Mouse (Mus musculus) thymus, postnatal 25 days (tissue): ENCODE results near the gene Olig3.
A peak's percentile ranks its signal among the peaks of the same experiment; 100 is the strongest.
"Not testable (repeated sequence)": the region's sequence is repeated elsewhere in the genome, so short reads cannot be mapped to it uniquely, and the experiment has no call there.

Experiments
- DNase-seq: peaks from one replicate; pipeline ENCODE4 v3.0.0; 2022

The Olig3 gene

GRCm38 (mm10) chr10:19362294-19362590 lies 5.9 kb downstream of the Olig3 start:
- no peak for DNase-seq

DNA sequence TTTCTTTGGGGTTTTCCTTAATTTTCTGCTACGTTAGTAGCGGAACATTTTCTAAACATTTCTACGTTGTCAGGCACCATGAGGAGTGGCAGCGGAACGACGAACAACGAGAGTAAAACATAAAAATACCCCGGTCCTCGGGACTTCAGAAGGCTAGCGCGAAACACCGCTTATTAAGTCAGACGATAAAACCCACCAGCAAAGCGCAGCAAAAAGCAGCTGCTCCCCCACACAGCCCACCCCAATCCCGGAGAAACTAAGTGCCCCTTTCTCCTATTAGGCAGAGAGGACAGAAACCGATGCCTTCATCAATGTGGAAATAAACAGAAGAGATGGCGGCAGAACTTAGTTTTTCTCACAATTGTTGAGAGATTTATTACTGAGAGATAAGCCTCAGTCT lies 6.5 kb downstream of the Olig3 start:
- DNase-seq: no peak

DNA sequence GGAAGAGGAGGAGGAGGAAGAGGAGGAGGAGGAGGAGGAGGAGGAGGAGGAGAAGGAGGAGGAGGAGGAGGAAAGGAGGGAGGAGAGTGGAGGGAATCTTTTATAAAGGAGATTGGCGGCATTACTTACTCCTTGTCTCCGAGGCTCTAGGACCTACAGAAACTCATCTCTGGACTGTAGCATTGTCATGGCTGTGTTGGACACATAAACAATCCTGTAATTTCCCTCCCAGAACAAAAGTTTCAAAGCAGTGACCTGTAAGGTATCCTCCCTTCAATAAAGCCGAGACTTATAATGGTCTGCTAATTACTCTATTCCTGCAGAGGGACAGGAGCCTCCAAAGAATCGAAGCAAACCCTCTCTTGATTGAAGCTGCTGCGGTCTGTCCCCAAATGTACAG lies 7.0 kb downstream of the Olig3 start:
- DNase-seq: no peak

DNA sequence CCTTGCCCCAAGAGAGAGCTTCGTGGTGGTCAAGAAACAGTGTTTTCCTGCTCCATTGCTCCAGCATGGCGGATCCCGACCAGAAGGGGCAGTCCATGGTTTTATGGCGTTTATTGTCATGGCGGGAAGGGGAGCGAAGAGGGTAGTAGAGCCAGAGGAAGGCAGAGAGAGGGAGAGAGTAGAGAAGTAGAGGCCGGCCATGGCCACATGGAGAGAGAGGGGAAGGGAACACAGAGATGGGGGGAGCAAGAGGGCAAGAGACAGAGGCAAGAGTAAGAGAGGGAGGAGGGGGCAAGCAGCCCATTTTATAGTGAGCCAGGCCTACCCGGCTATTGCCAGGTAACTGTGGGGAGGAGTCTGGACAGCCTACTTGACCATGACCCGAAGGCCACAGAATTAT lies 12.8 kb downstream of the Olig3 start:
- no peak for DNase-seq

- no peak for DNase-seq
Measured at GRCm38 (mm10) chr10:19370146-19370545, 13.8 kb downstream of the Olig3 start.

GRCm38 (mm10) chr10:19372263-19372662 lies 15.9 kb downstream of the Olig3 start:
- DNase-seq: peak; percentile 54

- peak; percentile 46 for DNase-seq
Measured at GRCm38 (mm10) chr10:19373797-19374196, 17.5 kb downstream of the Olig3 start.

- no peak for DNase-seq
Measured at GRCm38 (mm10) chr10:19374311-19374710, 18.0 kb downstream of the Olig3 start.

GRCm38 (mm10) chr10:19375838-19376237 lies 19.5 kb downstream of the Olig3 start:
- DNase-seq: no peak

GRCm38 (mm10) chr10:19380971-19381370 lies 24.6 kb downstream of the Olig3 start:
- DNase-seq: not testable (repeated sequence)

GRCm38 (mm10) chr10:19384176-19384575 lies 27.8 kb downstream of the Olig3 start:
- no peak for DNase-seq

DNA sequence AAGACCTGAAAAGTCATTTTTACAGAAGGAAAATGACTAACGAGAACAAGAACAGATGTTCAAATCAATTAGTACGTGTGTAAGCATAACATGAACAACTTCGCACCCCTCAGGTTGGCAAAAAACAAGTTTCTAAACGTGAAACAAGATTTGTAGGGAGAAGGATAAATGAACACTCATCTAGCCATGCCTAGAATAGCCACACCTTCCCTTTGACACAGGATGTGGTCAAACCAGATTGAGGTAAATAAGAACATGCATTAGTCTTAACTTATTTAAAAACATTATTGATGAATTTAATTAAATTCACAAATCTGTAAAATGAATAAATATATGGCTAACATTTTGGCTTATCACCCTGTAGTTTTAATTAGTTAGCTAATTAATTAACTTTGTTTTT lies 35.5 kb downstream of the Olig3 start:
- DNase-seq: no peak

DNA sequence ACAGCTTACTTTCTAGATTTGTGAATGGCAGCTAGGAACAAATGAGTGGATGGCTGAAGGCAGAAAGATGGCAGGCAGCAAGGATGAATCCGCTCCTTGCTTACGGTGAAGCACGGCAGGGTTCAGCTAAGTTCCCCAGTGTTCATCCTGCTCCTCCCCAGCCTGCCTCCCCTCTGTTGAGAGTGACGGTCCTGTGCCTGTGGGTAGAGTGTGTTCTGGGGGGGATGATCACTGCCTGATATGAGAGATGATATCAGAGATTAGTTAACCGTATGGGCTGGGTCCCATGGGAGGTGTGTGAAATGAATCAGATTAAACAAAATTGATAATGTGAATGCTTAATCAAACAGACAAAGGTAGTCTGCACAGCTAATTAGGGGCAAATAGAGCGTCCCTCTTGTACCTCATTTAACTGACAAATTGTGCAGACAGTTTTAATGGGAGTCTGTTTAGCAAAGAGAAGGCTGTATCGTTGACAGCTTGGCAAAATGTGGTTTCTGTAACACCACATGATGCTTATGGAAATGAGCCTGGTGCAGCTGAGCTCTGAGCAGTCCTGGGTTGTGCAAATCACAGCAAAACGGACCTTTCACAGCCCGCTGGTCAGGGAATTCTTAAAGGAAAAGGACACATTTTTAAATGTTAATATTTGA lies 40.3 kb downstream of the Olig3 start:
- no peak for DNase-seq

DNA sequence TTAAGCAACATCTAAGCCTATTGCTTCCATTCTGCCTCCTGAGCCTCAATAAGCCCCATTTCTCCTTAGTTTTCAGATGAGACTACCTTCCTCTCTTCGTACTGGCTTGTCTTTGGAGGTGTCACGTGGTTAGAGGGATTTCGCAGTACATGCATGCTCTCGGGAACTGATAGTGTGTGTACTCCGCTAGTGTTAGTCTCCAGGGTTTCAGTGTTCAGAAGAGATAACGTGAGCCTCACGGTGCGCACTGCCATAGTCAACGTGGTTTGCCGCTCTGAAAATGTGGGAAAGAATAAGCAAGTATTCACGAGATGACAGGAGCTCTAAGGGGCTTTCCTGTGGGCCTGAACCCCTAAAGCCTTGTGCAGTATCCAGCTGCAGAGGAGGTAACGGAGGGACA lies 41.1 kb downstream of the Olig3 start:
- DNase-seq: no peak

- DNase-seq: no peak
Measured at GRCm38 (mm10) chr10:19401136-19401535, 44.8 kb downstream of the Olig3 start.

DNA sequence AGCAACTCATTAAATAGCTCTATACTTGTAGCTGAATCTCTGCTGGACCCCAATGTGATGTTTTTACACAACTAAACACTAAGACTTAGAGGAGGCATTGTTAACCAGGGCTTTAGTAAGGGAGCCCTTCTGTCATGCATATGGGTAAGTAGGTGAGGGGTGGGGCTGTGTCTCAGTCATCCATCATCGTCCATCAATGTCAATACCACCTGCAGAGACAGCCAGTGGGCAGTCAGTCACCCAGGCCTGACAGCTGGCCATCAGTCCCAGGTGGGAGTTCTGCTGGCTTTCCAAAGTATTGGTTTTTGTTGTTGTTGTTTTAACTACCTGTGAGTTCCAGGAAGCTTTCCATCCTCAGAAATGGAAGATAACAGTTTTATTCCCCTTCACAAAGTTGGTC lies 48.1 kb downstream of the Olig3 start:
- no peak for DNase-seq

GRCm38 (mm10) chr10:19405959-19406358 lies 49.6 kb downstream of the Olig3 start:
- DNase-seq: no peak

DNA sequence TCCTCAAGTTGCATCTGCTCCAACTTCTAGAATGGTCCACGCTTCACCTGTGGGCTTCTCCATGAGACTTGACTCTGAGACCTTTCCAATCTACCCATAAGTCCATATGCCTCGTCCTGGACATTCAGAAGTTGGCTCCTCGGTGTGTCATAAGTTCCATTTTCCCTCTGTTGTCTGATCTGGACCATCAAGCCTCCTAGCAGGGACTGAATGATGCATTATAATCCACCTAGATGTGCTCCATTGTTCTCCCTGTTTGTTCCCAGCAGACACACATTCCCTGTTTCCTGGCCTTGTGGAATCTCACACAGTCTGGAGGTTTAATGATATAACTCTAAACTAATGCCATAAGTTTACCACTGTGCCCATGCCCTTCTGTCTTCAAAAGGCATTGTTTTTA lies 50.8 kb downstream of the Olig3 start:
- no peak for DNase-seq
